Mouse (Mus musculus) thymus, postnatal 0 days (tissue): ENCODE results near the gene Spaca3. TPM values are rescaled to one million over a fixed set of nuclear protein-coding genes. Genes with fewer than 3 reads are reported as not detected.
A peak's percentile ranks its signal among the peaks of the same experiment; 100 is the strongest.

Source experiments
- DNase-seq: peaks from one replicate; pipeline ENCODE4 v3.0.0-alpha.2; 2015; ENCODE audit warnings: low spot score
- polyA plus RNA-seq: library from polyadenylated mRNA; unstranded; fragments of >200 nt; fragmentation: Nextera tagmentation; extraction: Ambion mirVana; gene quantifications from 2 replicates; pipeline ENCODE4 v1.2.1, GENCODE M21; 2015

Gene Spaca3
- polyA plus RNA-seq, 1 experiment from 2014 or later: not detected

DNA sequence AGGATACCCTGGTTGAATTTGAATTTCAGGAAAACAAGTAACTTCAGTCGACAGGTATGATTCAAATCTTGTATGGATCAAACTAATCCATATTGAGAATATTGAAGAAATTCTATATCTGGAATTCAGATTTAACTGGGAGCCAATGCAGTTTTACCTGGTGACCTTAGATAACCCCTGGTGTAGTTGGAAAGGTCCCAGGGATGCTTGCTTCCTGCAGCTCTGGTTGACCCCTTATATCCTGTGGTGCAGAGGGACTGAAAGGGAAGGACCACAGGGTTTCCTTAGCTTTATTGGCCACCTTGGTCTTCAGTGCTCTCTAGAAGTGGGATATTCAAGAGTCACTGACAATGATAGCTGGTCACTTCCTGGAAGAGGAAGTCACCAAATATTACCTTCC lies 9.9 kb downstream of the Spaca3 start:
- no peak for DNase-seq

DNA sequence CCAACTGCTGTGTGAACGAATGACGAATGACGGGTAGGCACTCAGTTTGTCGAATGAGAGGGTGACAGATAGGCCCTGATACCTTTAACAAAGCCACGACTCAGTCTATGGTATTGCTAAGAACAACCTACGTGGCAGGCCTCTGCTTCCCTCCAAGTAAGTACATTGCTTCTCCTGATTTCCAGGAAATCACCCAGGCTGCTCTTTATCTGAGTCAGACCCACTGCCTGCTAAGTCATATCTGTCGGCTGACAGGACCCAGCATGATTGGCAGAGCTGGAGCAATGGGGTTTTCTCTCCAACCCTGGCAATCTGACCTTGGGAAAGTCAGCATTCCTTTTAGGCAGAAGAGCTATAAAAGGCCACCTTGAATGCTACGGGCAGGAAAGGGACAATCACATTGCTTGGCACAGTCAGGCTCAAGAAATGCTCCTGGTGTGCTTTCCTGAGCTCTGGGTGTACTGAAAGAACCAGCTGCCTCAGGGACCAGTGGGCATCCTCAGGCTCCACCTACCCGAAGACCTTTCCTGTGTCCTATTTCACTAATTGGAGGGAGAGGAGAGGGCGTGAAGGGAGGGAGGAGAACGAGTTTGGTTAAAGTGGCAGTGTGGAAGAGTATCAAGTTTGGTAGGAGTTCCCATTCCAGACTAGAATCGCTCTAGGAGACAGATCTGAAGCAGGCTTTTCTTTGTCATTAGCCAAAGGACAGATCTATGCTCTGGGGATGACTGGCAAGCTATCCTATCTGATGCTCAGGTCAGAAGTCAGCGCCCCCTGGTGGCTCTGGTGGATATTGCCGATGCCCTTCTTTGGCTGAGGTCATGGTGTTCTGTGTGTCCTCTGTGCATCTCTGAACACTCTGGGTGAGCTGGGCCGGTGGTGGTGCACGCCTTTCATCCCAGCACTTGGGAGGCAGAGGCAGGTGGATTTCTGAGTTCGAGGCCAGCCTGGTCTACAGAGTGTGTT lies 14.6 kb downstream of the Spaca3 start:
- peak; percentile 58 for DNase-seq

DNA sequence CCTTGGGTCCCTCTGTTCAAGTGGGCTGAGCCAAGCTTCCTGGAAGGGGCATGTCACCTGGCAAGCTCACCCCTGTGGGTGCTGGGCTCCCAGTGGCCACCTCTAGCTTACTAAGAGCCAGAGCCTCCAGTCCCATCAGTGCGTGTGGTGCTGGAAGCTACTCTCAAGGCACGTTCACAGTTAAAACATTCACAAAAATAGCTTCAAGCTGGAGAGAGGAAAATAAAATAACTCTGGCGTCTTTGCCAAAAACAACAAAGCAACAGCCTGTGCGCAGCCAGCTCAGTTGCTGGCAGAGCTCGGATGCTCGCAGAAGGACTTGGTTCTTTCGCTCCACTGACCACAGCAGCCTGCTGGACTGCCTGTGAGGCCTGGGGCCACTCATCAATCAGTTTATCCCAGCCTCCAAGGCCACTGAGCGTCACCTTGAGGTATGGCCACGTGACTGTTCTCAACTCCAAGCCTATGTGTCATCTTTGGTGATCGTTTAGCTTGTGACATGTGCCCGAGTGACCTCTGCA lies 19.0 kb downstream of the Spaca3 start:
- DNase-seq: no peak

DNA sequence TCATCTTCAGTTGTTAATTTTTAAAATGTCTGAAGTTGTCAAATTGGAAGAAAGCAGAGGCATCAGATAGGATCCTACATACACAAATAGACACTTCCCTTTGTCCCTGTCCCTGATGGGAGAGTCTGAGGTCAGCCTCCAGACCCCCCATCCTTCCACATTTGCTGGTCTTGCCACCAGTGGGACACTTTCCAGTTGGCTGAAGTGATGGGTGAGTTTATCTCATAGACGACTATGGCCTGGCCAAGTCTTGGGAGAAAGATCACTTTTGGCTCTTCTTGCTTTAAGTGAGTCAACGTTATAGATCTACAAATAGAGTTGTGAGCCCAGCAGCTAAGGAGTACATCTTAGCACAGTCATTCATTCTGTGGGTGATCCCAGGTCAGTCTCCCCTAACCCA lies 19.9 kb downstream of the Spaca3 start:
- no peak for DNase-seq

DNA sequence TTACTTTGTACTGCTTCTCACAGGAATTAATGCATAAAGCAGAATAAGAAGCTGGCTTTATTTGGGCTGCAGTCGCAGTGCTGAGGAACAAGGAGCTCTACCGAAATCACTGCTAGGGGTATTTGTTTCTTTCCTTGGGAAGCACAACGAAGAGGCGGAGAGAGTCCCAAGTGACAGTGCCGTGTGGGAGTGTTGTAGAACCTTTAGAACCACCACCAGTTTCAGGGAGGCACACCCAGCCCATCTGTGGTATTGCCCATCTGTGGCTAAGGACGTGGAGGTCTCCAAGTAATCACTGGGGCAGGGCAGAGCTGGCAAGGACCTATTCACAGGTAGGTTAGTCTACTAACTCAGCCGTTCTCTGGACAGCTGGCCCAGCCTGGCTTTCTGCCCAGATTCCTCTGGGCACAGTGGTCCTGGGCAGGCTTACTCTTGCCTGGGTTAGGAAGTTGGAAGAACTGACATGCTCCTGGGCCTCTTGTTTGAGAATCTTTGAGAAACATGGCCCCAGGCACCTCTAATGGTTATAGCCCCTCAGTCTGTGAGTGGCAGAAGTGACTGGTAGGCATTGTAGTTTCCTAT lies 24.2 kb downstream of the Spaca3 start:
- no peak for DNase-seq

DNA sequence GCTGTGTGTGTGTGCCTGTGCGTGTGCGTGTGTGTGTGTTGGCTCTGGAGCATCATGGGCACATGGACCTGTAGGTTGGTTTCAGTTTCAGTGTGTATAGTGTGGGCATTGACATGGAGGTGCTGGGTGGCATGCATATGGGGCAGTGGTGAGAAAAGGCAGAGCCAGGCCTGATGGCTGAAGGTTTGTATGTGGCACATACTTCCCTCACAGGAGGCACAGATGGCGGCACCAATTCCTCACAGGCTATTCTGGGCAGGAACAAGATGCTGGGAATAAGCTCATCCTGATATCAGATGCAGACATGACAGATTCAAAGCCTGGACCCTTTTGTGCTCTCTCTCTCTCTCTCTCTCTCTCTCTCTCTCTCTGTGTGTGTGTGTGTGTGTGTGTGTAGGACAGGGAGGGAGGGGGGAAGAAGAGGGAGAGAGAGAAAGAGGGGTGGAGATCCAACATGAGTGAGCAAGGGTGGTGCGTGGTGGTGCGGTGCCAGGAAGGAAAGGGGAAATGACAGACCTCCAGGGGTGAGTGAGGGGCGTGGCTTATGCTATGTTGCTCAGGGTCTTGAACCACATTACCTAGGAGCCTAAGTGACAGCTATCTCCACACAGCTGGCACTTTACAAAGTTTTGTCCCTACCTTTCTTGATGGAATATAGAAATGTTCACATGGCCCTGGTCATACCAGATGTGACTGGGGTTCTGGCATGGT lies 26.5 kb downstream of the Spaca3 start:
- DNase-seq: no peak

DNA sequence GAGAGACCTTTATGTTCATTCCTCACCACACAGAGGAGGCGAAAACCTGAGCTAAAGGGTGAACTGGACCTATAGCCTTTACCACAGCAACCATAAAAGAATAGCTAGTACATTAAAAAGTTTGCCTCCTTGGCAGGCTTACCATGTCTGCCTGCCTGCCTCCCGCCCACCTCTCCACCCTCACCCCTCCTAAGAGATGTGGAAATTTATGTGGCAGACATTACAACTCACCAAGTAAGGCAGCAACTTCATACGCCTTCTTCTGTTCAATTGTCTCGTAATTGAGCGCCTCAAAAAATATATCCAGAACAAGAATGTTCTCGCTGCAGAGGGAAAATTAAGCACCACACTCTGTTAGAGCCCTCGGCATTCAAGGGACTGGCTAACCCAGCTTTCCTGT lies 28.2 kb downstream of the Spaca3 start:
- no peak for DNase-seq

DNA sequence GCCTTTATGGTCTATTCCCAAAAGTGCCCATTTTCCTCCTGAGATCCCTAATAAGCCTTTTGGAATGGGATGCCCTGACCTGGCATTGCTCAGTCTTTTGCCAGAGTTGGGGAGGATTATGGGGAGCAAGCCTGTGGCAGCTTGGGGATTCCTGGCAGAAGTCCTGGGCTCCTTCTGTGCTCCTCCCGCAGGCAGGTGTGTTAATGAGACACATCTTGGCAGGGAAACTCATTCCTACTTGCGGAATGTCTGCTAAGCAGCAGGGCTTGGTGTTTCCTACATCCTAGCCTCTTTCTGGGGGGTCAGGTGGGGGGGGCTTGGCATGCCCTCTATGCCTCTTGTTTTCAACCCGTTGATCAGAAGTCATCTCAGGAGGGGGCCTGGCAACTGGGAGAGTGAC lies 28.9 kb downstream of the Spaca3 start:
- no peak for DNase-seq

DNA sequence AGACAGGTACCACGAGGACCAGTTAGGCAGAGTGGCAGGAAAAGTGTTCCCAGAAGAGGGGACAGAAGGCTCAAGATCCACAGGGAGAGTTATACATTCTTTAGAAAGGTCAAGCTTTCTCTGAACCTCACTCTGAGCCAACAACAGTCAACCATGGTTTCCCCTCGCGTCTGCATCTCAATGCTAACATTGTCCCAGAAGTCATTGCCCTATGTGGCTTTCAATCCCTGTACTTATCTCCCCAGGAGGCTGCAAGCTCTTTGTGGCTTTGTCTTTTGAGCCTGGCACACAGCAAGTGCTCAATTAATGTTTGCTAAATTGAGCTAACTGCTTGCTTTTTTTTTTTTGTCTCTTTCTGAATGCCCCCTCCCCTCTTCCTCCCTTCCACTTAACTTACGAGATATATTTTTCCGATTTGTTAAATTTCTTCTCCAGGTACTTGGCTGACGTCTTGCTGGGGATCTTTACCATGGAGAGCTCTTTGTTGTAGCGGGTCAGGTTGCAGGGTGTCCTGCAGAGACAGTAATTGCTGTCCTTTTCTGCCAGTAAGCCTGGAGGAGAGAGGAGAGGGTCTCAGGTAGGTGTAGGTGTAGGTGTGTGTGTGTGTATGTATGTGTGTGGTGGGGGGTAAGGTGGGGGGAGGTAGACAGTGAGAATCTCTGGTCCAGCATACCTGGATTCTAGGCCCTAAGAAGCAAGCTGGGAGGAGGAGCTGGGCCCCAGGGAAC lies 31.3 kb downstream of the Spaca3 start:
- no peak for DNase-seq

DNA sequence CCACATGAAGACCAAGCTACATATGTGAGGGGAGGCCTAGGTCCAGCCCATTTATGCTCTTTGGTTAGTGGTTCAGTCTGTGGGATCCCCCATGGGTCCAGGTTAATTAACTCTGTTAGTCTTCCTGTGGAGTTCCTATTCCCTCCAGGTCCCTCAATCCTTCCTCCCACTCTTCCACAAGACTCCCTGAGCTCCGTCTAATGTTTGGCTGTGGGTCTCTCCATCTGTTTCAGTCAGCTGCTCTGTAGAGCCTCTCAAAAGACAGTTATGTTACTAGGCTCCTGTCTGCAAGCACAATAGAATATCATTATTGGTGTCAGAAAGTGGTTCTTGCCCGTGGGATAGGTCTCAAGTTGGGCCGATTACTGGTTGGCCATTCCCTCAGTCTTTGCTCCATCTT lies 37.7 kb downstream of the Spaca3 start:
- no peak for DNase-seq

DNA sequence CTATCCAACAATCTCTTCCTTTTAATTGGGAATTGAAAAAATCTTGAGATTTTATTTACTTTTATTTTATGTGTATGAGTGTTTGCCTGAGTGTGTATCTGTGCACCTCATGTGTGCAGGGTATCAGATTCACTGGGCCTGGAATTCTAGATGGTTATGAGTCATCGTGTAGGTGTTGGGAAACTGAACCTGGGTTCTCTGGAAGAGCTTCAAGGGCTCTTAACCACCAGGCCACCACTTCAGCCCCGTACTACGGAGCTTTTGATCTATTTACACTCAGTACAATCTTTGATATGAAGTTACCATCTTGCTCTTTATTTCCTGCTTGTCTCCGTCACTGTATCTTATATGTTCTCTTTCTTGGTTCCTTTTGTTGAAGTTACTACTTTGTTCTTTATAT lies 42.4 kb downstream of the Spaca3 start:
- DNase-seq: no peak

DNA sequence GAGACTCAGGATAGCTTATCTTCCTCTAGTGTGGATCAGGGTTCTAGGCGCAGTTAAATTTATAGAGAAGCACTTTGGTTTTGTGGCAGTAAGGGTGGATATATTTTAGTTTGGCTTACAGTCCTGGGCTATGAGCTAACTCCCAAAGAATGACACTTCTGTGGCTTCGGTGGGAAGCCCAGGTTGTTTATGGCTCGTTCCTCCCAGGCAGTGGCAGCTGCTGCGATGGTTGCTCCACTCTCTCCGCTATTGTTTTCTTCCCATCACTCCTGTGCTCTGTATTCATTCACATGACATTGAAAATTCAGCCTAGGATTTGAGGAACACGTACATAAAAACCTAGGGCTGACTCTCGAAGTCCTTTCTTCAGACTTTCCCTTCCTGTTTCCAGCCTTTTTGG lies 44.5 kb downstream of the Spaca3 start:
- DNase-seq: no peak

DNA sequence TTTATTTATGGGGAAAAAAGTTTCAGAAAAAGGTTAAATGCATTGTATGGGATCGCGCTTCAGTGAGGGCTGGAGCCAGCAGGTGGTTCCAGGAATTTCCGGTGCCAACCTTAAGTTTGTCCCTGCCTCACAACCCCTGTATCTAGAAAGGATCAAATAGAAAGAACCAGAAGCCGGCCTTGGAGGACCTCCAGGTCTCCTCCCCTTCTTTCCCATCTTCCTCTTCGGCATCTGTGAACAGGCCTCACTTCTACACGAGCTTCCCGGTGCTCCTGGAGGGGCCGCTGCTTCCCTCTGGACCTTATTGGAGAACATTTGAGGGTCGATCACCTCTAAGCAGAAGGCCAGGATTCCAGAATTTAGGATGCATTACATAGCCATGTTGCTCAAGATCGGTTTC lies 45.3 kb downstream of the Spaca3 start:
- DNase-seq: no peak

DNA sequence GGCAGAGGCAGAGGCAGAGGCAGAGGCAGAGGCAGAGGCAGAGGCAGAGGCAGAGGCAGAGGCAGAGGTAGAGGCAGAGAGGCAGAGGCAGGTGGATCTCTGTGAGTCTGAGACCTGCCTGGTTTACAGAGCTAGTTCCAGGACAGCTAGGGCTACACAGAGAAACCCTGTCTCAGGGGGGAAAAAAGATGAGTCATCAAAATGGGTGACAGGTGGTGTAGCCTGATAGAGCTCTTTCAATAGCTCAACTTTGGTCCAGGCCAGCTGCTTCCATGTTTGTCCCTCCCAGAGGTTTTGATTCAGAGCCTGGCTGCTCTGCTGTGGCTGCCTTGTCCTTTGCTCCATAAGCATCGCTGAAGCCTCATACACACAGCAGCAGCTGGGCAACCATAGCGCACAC lies 46.4 kb downstream of the Spaca3 start:
- DNase-seq: no peak

DNA sequence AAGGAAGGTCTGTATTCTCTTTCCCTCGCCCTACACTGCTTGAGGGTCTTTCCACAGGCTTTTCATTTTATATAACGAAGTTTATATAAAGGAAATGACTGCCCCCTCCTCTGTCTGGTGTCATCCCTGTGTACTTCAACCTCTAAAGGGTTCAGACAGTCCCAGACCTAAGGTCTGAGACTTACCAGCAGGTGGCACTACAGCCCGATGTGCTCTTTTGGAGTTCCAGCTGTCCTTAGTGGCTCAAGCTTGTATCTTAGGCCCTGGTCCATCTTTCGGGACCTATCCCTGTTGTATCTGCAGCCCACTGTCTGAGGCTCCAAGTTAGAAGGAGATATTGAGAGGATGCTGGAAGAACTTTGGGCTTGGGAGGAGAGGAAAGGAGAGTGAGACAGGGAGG lies 48.3 kb downstream of the Spaca3 start:
- DNase-seq: no peak

DNA sequence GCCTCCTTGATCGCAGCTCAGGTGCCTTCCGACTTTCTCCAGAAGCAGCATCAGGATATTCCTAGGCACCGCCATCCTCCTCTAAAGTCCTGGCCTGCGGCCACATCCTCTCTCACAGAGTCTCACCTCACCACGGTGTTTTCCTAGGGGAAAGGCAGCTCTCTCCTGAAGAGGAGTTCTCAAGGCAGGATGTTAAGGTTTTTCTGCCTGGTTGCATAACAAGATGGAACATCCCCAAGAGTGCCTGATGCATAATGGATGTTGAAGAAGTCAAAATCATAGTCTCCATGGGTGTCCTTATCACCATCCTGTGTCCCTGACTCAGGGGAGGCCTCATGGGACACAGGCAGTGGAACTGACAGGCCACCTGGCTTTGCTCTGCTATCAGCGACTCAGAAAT lies 49.7 kb downstream of the Spaca3 start:
- DNase-seq: no peak

DNA sequence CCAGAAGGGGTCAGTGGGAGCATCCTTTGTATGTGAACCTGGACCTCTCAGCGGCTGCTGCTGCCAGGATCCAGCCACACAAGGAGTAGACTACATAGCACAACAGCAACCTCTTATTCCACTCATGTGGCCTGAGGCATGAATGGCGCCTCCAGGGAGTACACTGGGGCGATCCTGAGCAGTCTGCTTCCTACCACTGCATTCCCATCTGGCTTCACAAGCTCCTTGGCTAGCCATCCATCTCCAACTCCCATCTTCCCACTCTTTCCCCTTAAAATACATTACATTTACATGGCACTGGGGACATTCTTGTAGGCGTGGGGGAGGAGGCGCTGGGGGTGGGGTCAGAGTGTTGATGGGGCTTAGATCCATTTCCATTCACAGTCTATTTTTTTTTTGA lies 54.6 kb downstream of the Spaca3 start:
- no peak for DNase-seq

DNA sequence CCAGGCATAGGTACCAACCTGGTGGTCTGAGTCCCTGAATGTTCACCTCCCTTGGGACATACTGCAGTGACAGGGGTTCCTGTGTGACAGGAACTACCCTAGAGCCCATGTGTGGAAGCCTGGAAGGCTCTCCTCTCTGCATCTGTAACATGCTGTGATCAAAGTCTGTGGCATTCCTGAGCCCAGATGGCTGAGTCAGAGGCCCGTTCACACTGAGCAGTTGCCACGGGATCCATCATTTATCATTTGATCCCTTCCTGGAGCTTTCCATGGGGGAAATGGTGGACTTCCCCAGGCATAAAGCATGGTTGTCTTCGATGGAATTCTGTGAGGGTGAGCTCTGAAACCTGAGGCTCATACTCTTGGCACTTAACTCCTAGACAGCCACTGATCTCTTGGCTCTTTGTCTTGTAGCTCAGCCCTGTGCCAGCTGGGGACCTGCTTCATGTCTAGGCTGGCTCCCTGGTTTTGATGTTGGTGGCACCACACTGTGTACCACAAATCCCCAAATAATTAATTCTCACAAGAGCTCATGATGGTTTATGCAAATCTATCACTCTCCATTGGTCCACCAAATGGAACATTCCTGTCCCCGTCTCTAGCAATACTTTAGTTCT lies 55.4 kb downstream of the Spaca3 start:
- DNase-seq: no peak
